Mouse (Mus musculus): ENCODE data around the gene Dpm3. TPM values are rescaled to one million over a fixed set of nuclear protein-coding genes. Genes with fewer than 3 reads are reported as not detected.
"Not testable (repeated sequence)": the region's sequence is repeated elsewhere in the genome, so short reads cannot be mapped to it uniquely, and the experiment has no call there.

Dpm3 gene
- 88.4 and 88.7 TPM in 2 replicates for polyA plus RNA-seq (2015; fragmentation: Nextera tagmentation; extraction: Ambion mirVana)

GRCm38 (mm10) chr3:89259076-89259475 lies at the start of gene Dpm3:
TSS of gene Dpm3 (plus strand) at chr3:89259358.
- H3K4me3 ChIP-seq: no peak within 1 kb of the TSS
- H3K4me2 ChIP-seq: no peak within 1 kb of the TSS
- H3K36me3 ChIP-seq: no peaks in the 10 kb centered on the region
- H3K4me1 ChIP-seq (replicated peaks): no peaks in the 10 kb centered on the region
- no peaks in the 10 kb centered on the region for H3K9me3 ChIP-seq (replicated peaks)
- no peak for ATAC-seq (replicated peaks; ENCODE audit: insufficient number of reproducible peaks, insufficient read depth, low FRiP score, low read depth)
- H3K27me3 ChIP-seq: no peaks in the 10 kb centered on the region
- WGBS: 39% methylated on average over 7 of the region's 7 CpGs
- no peak within 1 kb of the TSS for H3K9ac ChIP-seq
- no peak within 1 kb of the TSS for H3K27ac ChIP-seq

GRCm38 (mm10) chr3:89209731-89210130 lies 49.4 kb upstream of the Dpm3 start:
- 87% methylated on average over 7 of the region's 7 CpGs for WGBS
- ATAC-seq (replicated peaks; ENCODE audit: insufficient number of reproducible peaks, insufficient read depth, low FRiP score, low read depth): no peak

GRCm38 (mm10) chr3:89210162-89210561 lies 49.0 kb upstream of the Dpm3 start:
- no peaks in the 10 kb centered on the region for H3K9me3 ChIP-seq (replicated peaks)
- no peak overlapping the region for H3K9ac ChIP-seq
- WGBS: 75% methylated on average over 13 of the region's 13 CpGs
- peaks cover 52% of the 10 kb centered on the region for H3K36me3 ChIP-seq
- peaks cover 30% of the 10 kb centered on the region for H3K4me1 ChIP-seq (replicated peaks)
- peak overlapping the region; percentile 46; the same call in 1 of the 2 replicates for H3K27ac ChIP-seq
- no peak overlapping the region for H3K4me3 ChIP-seq
- no peak overlapping the region for H3K4me2 ChIP-seq
- H3K27me3 ChIP-seq: no peaks in the 10 kb centered on the region
- ATAC-seq (replicated peaks; ENCODE audit: insufficient number of reproducible peaks, insufficient read depth, low FRiP score, low read depth): no peak

More at GRCm38 (mm10) chr3:89209731-89210130, 49.4 kb upstream of the Dpm3 start:
- Histone ChIP-seq H3K36me3 (peaks cover 56% of the 10 kb centered on the region), H3K9ac (no peak overlapping the region), H3K4me2 (no peak overlapping the region), H3K9me3 (replicated peaks) (no peaks in the 10 kb centered on the region), H3K27ac (no peak overlapping the region), H3K4me3 (no peak overlapping the region), H3K27me3 (no peaks in the 10 kb centered on the region), H3K4me1 (replicated peaks) (peaks cover 26% of the 10 kb centered on the region)

- Histone ChIP-seq H3K9ac (no peak overlapping the region), H3K36me3 (peaks cover 48% of the 10 kb centered on the region), H3K4me1 (replicated peaks) (peaks cover 36% of the 10 kb centered on the region), H3K4me3 (no peak overlapping the region), H3K4me2 (no peak overlapping the region), H3K27ac (peak overlapping the region; percentile 46), H3K27me3 (no peaks in the 10 kb centered on the region), H3K9me3 (replicated peaks) (no peaks in the 10 kb centered on the region)
- 60% methylated on average over 7 of the region's 7 CpGs for WGBS
- no peak for ATAC-seq (replicated peaks; ENCODE audit: insufficient number of reproducible peaks, insufficient read depth, low FRiP score, low read depth)
Observed at GRCm38 (mm10) chr3:89210731-89211130, 48.4 kb upstream of the Dpm3 start.

- H3K4me3 ChIP-seq: peak overlapping the region; percentile 92
- H3K27me3 ChIP-seq: no peaks in the 10 kb centered on the region
- peaks cover 17% of the 10 kb centered on the region for H3K36me3 ChIP-seq
- H3K9me3 ChIP-seq (replicated peaks): no peaks in the 10 kb centered on the region
- H3K4me2 ChIP-seq: peak overlapping the region; percentile 92
- H3K9ac ChIP-seq: peak overlapping the region; percentile 74
- peak; percentile 93 for ATAC-seq (replicated peaks; ENCODE audit: insufficient number of reproducible peaks, insufficient read depth, low FRiP score, low read depth)
- peak overlapping the region; percentile 98 for H3K27ac ChIP-seq
- peaks cover 40% of the 10 kb centered on the region for H3K4me1 ChIP-seq (replicated peaks)
- WGBS: under 1% methylated on average over 68 of the region's 69 CpGs
Observed at GRCm38 (mm10) chr3:89213803-89214530, 45.2 kb upstream of the Dpm3 start.

GRCm38 (mm10) chr3:89214681-89215411 lies 44.3 kb upstream of the Dpm3 start, which contains the start of gene Thbs3:
TSS of gene Thbs3 (plus strand) at chr3:89215180.
- Histone ChIP-seq H3K4me1 (replicated peaks) (peaks cover 36% of the 10 kb centered on the region), H3K36me3 (peaks cover 8% of the 10 kb centered on the region; the same call in 1 of the 2 replicates), H3K4me2 (peak within 1 kb of the TSS; percentile 92), H3K9me3 (replicated peaks) (no peaks in the 10 kb centered on the region), H3K27me3 (no peaks in the 10 kb centered on the region), H3K9ac (peak within 1 kb of the TSS; percentile 74), H3K27ac (peak within 1 kb of the TSS; percentile 98), H3K4me3 (peak within 1 kb of the TSS; percentile 92)
- ATAC-seq (replicated peaks; ENCODE audit: insufficient number of reproducible peaks, insufficient read depth, low FRiP score, low read depth): no peak
- WGBS: 2% methylated on average over 18 of the region's 19 CpGs

- no peaks in the 10 kb centered on the region for H3K27me3 ChIP-seq
- H3K4me2 ChIP-seq: peak overlapping the region; percentile 92
- no peak for ATAC-seq (replicated peaks; ENCODE audit: insufficient number of reproducible peaks, insufficient read depth, low FRiP score, low read depth)
- H3K9ac ChIP-seq: peak overlapping the region; percentile 12; the same call in 1 of the 2 replicates
- WGBS: 1% methylated on average over 6 of the region's 6 CpGs
- H3K4me1 ChIP-seq (replicated peaks): peaks cover 33% of the 10 kb centered on the region
- H3K27ac ChIP-seq: peak overlapping the region; percentile 98; the same call in 1 of the 2 replicates
- no peaks in the 10 kb centered on the region for H3K9me3 ChIP-seq (replicated peaks)
- no peaks in the 10 kb centered on the region for H3K36me3 ChIP-seq
- peak overlapping the region; percentile 92 for H3K4me3 ChIP-seq
Observed at GRCm38 (mm10) chr3:89215853-89216252, 43.3 kb upstream of the Dpm3 start.

- not testable (repeated sequence) for H3K36me3 ChIP-seq; H3K27ac ChIP-seq; H3K9ac ChIP-seq; H3K27me3 ChIP-seq; H3K4me3 ChIP-seq; H3K9me3 ChIP-seq (replicated peaks); ATAC-seq (replicated peaks; ENCODE audit: insufficient number of reproducible peaks, insufficient read depth, low FRiP score, low read depth)
- 71% methylated on average over 7 of the region's 7 CpGs for WGBS
- Histone ChIP-seq H3K4me2 (peak overlapping the region; percentile 92; the same call in 1 of the 2 replicates), H3K4me1 (replicated peaks) (peaks cover 32% of the 10 kb centered on the region)
Observed at GRCm38 (mm10) chr3:89216407-89216806, 42.8 kb upstream of the Dpm3 start.

- no peak overlapping the region for H3K9ac ChIP-seq
- H3K9me3 ChIP-seq (replicated peaks): no peaks in the 10 kb centered on the region
- H3K27ac ChIP-seq: no peak overlapping the region
- H3K4me3 ChIP-seq: no peak overlapping the region
- H3K4me1 ChIP-seq (replicated peaks): peaks cover 19% of the 10 kb centered on the region
- 79% methylated on average over 1 of the region's 1 CpGs for WGBS
- H3K4me2 ChIP-seq: no peak overlapping the region
- no peaks in the 10 kb centered on the region for H3K36me3 ChIP-seq
- H3K27me3 ChIP-seq: no peaks in the 10 kb centered on the region
- no peak for ATAC-seq (replicated peaks; ENCODE audit: insufficient number of reproducible peaks, insufficient read depth, low FRiP score, low read depth)
Observed at GRCm38 (mm10) chr3:89218271-89218670, 40.9 kb upstream of the Dpm3 start.

GRCm38 (mm10) chr3:89219546-89219945 lies 39.6 kb upstream of the Dpm3 start:
- H3K9ac ChIP-seq: no peak overlapping the region
- peaks cover 17% of the 10 kb centered on the region for H3K4me1 ChIP-seq (replicated peaks)
- H3K9me3 ChIP-seq (replicated peaks): no peaks in the 10 kb centered on the region
- no peaks in the 10 kb centered on the region for H3K27me3 ChIP-seq
- H3K4me3 ChIP-seq: no peak overlapping the region
- no peak for ATAC-seq (replicated peaks; ENCODE audit: insufficient number of reproducible peaks, insufficient read depth, low FRiP score, low read depth)
- no peaks in the 10 kb centered on the region for H3K36me3 ChIP-seq
- no peak overlapping the region for H3K4me2 ChIP-seq
- WGBS: 13% methylated on average over 8 of the region's 8 CpGs
- H3K27ac ChIP-seq: no peak overlapping the region

GRCm38 (mm10) chr3:89221167-89221566 lies 38.0 kb upstream of the Dpm3 start:
- H3K36me3 ChIP-seq: no peaks in the 10 kb centered on the region
- 78% methylated on average over 5 of the region's 5 CpGs for WGBS
- H3K27me3 ChIP-seq: peaks cover 13% of the 10 kb centered on the region
- no peaks in the 10 kb centered on the region for H3K9me3 ChIP-seq (replicated peaks)
- H3K4me1 ChIP-seq (replicated peaks): peaks cover under 1% of the 10 kb centered on the region
- H3K4me2 ChIP-seq: no peak overlapping the region
- no peak for ATAC-seq (replicated peaks; ENCODE audit: insufficient number of reproducible peaks, insufficient read depth, low FRiP score, low read depth)
- H3K27ac ChIP-seq: no peak overlapping the region
- no peak overlapping the region for H3K9ac ChIP-seq
- no peak overlapping the region for H3K4me3 ChIP-seq
